Mouse (Mus musculus) natural killer cell, adult 2 months (primary cell): ENCODE results near the gene Enoph1.

Experiments
- DNase-seq, 2 experiments: peaks; one replicate each; pipeline ENCODE4 v3.0.0; 2022; ENCODE audit warnings: low spot score in 2 of 2

Enoph1 gene

DNA sequence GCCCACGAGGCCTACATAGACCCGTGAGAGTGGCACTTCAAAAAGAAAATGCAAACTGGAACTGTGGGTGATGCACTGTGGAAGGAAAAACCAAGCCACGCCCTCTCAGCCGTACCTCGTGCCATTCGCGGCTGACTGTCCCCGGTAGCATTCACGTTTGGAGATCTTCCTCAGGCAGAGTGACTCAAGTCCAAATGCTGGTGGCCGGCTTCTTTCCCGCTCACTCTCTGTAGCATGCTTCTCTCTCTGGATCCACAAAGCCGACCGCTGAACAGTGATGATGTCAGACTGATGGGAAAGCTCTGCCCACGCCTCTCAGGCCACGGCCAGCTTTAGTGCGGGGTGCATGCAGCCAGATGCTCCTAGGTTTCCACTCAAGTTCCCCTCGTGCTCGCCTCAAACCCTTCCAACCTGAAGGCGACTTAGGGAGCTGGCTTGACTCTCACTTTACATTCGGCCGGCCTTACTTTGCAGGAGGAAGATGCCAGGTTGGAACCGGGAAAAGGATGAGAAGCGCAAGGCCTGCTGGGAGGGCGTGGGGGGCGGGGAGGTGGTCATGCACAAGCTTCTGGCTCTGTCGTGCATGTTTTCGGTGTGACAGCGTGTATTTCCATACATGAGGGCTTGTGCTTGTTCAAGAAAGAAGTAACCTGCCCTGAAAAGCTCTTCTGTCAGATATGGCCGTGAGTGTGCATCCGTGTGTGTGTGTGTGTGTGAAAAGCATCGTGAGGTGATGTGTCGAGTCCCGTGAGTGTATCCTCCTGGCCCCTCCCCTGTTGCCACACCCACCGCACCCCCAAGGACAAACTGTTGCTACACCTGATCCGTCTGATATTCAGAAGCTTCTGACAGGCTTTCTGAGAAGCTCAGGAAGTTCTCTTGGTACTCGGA lies 39.5 kb downstream of the Enoph1 start:
- no peak for DNase-seq

DNA sequence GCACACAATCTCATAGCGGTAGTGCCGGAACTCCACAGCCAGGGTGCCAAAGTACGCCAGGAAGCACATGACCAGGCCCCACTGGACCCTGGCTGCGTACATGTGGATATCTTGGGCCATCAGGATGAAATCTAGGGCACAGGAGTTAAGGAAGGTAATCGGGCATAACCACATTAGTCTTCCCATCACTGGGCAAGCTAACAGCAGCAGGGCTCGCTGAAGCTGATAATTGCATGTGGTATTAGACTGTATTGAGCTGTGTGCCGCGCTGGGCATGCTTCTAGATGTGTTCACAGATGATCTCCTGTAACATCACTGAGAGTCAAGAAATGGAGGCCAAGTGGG lies 40.1 kb downstream of the Enoph1 start:
- no peak for DNase-seq

DNA sequence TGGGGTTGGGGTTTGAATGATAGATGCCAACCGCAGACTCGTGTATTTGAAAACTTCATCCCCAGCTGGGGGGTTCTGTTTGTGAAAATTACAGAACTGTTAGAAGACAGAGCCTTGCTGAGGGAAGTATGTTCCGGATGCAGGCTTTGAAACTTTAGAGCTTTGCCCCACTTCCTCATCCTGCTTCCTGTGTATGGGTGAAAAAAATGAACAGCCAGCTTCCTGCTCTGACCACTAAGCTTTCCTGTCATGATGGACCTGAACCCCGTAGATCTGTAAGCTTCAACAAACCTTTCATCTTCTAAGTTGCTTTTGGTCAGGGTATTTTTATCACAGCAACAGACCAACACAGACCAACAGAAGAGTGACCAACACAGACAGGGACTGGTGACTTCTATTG lies 42.2 kb downstream of the Enoph1 start:
- no peak for DNase-seq

DNA sequence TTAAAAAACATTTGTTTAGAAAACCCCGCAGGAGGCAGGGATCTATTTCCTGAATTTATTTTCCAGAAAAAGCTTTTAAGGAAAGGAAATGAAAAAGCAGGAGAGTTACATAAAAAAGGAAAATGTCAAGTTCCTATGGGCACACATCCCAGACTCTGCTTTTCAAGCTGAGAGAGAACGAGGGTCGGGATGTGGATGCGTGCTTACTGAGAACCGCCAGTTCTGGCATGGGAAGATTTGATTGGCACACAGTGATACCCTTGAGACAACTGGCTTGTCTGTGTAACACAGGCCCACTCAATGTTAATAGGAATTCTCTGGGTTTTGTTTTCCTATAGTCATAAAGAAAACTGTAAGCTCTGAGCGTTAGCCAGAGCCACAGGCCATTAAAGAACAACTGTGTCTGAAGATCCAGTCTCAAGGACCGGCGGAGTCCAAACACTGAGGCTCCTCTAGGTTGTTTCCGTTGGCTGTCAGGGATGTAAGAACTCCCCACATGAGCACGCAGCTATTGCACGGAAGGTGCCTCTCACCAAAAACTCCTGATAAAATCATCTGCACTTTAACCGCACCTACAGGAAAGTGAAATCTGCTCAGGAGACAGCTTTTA lies 44.3 kb downstream of the Enoph1 start:
- DNase-seq, result no peak

DNA sequence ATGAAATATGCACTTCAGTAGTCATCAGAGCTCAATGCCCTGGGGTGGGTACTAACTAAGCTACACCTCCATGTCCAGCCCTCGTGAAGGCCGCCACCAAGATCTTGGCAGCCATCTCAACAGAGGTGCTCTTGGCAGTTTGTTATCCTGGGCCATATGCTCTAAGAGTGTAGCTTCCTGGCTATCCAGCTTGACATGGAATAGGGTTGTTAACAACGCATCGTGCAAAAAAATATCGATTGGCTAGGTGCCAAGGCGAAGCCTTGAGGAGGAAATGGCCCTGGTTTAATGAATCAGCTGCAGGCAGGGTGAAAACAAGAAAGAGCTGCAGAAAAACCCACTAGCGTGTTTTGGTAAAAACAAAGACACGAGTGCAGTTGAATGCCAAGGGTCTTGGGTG lies 45.3 kb downstream of the Enoph1 start:
- DNase-seq, result no peak

DNA sequence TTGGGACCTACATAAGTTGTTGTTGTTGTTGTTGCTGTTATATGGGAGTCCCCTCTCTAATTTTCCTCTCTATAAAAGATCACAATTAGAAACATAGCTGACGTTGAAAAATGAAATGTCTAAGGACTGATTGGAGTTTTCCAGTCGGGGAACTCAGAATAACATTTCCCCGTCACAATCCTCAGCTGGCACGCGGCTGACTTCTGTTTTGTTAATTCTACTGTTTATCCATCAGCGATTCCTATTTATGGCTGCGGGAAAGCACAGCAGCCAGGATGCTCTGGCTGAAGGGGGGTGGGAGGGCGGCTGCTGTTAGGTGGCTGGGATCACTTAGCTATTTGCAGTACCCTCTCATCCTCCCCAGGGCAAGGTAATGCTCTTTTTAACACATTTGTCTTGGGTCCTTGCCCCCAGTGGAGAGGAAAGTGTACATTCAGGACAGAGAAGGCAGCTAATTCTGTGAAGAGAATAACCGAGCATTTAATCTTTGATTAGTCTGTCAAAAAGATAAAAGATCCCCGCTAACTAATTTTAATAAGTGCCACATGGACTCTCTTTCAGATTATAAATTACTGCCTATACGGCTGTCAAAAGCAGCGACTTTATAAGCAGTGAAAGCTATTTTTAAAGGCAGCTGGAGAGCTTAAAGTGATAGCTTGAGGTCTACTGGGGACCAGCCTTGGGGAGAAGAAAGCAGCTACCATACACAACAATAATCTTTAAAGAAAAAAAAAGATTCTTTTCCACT lies 50.9 kb downstream of the Enoph1 start:
- DNase-seq, result no peak

DNA sequence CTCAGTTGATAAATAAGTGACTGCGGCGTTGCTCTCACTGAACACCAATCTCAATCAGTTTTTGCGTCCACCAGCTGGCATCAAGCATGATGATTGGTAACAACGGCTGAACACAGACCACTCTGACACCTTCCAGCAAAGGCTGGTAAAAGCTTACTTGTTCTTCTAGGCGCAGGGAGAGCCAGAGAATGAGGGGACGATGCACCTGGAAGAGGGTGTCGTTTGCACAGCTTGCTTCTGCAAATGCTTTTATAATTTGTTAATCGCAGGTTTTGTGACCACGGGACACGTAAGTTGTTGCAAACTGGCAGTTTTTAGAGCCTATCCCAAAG lies 51.4 kb downstream of the Enoph1 start:
- no peak for DNase-seq

DNA sequence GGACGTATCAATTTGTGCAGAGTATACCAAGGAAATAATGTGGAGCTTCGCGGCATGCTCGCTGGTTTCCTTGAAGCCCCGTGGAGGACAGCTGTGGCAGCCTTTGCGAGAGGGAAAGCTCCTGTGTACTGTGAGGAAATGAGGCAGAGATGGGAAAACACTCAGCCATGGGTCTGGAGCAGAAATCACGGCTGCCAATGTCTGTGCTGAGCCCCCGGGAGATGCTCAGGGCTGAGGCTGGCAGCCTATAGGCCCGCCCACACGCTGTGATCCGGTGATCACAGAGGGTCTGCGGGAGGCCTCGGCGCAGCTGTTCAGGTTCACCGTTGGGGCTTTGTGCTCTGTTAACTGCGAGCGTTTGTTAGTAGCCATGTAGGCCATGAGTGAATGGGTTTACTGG lies 51.8 kb downstream of the Enoph1 start:
- no peak for DNase-seq

DNA sequence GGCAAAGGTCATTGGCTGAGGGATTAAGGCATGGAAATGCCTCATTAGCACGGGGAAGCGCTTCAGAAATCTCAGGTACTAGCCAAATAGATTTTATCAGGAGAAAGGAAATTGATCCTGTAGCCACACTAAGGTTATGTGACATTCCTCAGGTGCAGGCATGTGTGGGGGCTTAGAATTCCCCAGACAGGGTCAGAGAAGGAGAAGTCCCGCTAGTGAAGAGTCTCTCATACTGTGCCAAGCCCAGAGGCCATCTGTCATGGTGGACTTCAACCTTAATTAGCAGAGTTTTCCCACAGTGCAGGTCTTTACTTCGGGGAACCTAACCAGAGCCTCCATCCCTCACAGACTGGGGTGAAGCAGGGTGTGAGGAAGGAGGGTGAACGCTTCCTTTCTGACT lies 57.2 kb downstream of the Enoph1 start:
- no peak for DNase-seq

DNA sequence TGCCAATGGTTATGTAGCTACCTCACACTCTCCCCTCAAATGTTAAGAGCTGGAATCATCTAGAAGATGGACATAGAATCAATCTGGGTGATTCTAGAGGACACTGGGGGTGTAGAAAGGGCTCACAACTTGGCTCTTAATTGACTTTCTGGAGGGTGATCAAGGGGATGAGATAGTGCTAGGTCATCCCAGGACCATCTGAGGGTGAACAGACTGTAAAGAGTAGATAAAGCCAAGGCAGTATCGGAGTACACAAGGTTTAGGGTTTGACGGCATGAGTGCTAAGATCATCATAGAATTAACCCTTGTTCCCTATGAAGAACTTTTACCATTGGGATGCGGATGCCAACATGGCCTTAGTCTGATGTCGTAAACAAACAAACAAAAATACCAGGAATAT lies 58.2 kb downstream of the Enoph1 start:
- DNase-seq, result no peak

DNA sequence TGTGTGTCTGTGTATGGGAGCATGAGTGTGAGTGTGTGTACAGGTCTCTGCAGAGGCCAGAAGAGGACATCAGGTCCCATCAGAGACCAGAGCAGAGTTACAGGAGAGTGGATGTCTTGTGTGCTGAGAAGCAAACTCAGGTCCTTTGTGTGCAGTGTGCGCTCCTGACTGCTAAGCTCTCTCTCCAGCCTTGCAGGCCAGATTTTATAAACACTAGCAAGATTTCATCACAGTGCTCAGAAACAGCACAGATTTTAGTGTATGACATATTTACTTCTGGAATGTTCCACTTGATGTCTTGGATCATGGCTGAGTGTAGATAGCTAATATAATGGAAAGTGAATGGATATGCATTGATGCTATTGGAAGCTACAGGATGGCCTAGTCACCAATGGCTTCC lies 62.6 kb downstream of the Enoph1 start:
- no peak for DNase-seq

DNA sequence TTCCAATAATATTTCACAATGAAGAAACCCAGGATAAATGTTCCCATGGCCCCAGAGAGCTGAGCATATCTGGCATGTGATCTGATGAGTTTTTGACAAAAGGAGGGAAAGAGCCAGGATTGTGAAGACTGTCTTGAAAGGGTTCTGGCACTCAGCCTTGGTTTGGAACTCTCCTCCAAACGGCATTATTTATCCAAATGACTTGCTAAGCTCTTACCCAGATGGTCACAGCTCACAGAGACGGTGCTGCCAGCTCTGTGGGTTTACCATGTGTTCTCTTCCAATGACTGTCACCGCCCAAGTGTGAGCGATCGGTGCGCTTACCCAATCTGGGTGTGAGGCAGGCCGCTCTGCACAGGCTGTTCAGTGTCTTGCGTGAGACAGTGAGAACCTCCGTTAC lies 69.1 kb downstream of the Enoph1 start:
- DNase-seq, result no peak

DNA sequence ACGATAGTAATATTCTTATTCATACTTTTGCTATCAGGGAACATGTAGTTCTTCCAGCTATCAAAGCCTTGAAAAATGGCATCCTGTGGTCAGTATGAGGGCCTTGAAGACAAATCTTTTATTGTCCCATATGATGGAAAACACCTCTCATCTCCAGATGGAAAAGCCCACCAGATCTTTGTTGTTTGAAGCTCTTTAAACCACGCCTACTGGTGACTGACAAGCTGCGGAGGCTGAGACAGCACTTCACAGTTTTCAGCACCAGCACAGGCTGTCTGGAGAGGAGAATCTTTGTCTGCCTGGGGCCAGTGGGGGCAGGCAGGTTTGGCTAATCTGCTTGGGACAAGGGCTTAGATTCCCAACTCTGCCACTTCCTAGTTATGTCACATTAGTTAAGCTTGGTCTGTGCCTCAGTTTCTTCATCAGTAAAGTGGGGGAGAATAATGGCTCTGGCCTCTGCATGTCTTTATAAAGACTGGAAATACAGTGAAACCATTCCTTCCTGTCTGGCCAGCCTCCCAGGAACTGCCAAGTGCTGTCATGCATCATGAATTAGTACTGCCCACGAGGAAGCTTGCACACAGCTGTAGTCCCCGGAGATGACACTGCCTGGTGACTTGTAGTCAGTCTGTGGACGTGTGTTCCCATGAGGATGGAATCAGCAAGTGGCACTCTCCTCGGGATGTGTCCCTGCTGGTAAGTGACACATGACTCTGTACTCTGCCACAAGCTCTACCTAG lies 69.9 kb downstream of the Enoph1 start:
- DNase-seq, result no peak

DNA sequence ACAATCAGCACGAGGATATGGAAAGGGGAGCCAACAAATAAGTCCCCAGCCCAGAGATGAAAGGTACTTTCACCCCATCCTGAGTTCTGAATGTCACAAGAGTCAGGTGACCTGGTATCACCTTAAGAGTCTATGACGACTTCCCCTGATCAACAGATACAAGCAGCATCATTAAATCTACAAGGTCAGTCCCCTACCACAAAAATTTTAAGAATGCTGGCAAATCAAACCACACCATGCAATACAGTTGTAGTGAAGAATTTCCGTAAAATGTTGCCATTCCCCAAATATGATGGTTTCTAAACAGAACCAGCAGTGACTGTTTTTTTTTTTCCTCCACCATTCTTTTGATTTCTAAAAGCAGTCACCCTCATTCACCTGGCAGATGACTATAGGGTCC lies 70.8 kb downstream of the Enoph1 start:
- DNase-seq, result no peak

DNA sequence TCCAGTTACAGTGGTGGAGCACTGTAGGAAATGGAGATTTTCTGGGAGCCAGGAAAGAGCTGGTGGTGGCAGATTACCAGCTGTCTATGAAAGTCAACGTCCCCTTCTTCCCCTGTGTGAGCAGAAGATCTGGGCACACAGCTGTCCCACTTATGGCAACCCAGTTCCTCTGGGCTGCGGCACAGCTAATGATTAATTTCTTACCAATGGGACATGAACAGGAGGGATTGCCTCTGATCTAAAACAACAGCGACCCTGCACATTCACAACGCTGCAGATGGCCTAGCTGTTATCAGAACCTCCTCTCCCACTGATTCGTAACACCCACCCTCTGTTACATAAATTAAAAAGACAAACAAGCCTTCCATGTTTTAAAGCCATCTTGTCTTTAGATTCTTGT lies 73.6 kb downstream of the Enoph1 start:
- DNase-seq, result no peak
